Mouse (Mus musculus) thymus, adult 18-20 months (tissue): ENCODE data around the gene C1qtnf9.

Experiments
- DNase-seq, 2 experiments: peaks; one replicate each; pipeline ENCODE4 v3.0.0; 2022; ENCODE audit warnings: mixed read lengths in 2 of 2

The C1qtnf9 gene

DNA sequence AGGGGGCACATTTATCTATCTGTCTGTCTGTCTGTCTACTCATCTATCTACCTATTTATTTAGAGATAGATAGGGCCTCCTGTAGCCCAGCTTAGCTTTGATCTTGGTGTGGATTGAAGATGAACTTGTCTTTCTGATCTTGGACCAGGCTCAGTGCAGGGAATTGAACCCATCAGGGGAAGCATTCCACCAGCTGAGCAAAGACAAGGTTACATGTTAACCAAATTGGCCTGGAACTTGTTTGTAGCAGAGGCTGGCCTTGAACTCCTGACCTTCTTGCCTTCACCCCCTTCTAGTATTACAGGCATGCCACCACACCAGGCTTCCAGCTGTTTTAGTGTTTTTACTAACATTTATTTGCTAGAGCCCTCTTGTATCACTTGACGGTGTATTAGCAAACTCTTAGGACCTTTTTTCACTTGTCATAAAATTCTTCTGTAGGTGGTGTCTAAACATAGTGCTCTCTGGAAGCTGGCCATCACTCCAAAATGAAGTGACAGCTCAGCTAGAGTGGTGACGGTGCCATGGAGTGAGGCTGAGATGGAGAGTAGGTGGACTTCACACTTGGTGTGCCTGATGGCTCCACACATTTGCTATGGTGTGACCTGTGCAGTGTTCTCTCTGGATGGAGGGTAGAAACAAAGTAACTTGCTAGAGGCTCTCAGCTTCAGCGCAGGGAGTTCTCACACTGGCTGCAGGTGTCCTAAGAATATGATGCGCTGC is 28.8 kb downstream of the C1qtnf9 start:
- no peak for DNase-seq

DNA sequence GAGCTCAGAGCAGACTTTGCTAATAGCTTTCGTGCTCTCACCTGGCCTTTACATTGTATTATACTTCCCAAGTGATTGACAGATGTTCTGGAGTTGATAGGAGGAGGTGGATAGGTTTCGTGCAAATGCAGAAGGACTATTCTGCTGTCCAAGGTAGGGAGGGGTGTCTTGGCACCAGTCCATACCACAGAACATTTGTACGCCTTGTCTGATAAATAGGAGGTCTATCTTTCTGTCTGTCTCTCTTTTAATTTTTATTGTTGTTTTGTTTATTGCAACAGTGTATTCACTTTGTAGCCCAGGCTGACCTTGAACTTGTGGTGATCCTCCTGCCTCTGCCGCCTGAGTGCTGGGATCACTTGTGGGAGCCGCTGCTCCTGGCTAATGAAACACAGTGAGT is 29.7 kb downstream of the C1qtnf9 start:
- no peak for DNase-seq

DNA sequence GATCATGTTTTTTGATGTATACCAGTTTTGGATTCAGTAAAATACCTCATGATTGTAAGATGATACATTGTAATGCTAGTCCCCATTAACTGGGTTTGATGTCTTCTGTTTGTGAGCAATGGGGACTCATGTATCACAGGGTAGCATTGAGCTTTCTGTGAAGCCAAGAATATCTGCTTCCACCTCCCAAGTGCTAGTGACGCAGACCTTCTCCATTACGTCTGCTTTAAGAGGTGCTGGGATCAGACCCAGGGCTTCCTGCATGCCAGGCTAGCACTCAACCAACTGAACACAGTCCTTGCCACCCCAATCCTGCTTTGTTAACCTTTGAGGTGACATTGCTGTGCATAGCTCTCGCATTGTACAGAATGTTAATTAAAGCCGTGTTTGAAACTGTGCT is 30.8 kb downstream of the C1qtnf9 start:
- DNase-seq = no peak

DNA sequence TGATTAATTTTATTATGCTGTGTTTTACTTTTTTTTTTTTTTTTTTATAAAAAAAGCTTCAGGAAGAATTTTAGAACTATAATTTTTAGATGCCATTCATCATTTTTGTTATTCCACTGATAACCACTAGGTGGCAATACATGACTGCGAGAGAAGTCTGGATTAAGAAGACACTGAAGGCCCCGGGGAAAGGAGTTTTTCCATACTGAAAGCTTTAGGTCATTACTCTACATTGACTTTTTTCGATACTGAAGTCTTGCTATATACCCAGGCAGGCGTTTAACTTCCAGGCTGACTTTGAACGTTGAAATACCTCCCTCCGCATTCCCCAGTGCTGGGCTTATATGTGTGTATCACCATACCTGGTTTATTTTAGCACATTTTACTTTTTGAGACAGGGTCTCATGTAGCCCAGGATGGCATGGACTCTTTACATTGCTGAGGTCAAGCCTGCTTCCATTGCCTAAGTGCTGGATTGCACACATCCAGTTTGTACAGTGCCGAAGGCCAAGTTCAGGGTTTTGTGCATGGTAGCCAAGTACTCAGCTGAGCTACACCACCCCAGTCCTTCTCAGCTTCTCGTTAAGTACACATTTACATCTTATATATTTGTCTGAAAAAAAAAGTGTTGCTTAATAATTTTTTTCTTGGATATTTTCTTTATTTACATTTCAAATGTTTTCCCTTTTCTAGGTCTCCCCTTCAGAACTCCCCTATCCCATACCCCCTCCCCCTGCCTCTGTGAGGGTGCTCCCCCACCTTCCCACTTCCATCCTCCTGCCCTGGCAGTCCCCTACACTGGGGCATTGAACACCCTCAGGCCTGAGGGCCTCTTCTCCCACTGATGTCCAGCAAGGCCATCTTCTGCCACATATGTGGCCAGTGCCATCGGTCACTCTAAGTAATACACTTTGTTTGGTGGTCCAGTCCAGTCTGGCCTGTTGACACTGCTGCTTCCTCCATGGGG is 32.1 kb downstream of the C1qtnf9 start:
- DNase-seq = no peak

DNA sequence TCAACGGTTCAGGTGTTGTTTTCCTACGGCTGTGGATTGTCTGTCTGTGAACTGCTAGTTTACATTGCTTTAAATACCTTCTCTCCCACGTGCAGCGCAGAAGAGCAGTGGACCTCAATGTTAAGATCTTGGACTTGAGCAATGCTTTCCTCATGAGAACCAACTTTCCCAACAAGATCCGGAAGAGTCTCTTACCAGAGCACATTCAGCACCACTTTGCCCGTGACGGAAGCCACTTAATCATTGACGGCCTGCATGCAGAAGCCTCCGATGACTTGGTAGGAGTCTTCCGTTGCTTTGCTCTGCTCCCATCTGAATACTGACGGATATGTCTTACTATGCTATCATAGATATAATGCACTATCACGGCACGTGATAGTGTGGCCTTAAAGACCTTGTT is 34.1 kb downstream of the C1qtnf9 start:
- no peak for DNase-seq

DNA sequence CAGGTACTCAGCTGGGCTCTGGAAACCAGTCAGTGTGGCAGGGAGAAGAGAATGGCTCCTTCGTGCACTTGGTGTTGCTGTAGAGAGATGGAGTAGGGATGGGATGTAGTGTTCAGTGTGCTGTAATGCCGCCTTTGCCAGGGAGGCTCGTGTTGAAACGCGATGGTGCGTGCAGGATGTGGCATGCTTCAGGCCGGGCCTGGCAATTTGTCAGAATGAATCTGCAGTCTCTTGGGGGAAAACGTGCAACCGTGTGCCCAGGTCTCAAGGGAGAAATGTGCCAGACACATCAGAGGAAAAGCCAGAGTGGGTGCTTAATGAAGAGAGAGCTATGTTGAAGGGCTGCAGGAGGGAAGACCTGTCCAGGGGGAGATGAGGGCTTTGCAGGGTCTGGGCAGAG is 37.0 kb downstream of the C1qtnf9 start:
- no peak for DNase-seq

DNA sequence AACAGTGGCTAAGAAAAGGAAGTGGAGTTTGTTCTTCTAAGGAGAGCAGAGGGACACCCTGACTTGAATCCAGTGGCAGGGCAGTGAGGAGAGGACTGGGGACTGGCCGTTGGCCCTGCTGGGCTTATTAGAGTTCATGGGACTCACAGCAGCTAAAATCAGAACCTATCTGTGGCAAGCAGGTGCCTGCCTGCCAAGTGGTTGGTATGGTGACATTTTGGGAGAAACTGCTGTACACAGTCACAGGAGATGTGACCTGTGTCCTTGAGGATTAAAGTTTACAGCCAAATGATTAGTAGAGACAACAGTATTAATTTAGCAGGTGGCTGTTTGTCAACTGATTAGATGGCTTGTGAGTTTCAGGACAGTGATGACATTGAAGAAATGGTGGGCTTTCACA is 37.9 kb downstream of the C1qtnf9 start:
- DNase-seq = no peak

DNA sequence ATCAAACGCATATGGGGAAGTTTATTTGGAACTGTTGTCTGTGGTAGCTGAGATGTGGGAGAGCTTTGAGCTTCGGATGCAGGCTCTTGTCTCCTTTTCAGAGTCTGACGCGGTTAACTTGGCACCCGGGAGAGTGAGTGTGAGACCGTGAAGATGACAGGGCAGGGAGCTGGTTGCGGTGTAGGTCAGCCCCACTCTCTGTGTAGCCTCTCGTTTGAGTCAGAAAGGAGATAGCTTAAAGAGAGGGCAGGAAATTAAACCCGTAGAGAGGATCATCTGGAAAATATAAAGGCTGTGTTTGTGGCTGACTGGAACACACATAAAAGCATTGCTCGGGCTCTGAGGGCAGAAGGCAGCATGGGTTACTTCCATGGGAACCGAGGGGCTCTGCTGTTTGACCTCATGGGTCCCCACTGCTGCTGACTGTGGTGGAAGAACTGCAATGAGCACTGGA is 39.0 kb downstream of the C1qtnf9 start:
- DNase-seq = no peak

DNA sequence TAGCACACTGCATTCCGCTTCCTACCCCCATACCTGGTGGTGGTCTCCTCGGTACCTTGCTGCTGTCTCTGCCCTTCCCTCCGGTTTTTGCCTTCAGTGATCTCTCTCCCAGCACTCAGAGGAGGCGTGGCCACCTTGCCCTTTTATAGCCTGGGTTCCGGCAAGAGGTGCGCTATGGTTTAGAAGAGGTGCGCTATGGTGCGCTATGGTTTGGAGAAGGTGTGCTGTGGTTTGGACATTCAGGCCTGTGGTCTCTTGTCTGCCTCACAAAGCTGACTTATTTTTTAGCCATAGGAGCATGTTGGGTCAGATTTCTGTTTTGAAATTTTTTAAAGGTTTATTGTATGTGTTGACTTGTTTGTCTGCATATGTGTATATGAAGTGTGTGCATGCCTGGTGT is 41.9 kb downstream of the C1qtnf9 start:
- DNase-seq = no peak

DNA sequence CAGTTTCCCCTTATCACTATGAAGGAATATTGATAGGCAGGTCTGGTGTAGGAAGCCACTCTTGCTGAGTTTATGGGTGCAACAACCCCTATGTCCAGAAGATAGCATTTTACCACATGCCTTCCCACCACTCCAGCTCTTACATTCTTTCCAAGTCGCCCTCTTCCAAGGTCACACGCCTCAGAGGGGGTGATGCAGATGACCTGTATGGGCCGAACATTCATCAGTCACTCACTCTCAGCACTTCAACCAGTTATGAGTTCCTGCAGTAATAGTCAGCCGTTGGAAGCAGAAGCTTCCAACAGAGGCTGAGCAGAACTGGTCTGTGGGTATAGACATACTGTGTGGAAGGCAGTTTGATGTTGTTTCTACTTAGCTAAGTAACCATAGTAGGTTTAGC is 43.6 kb downstream of the C1qtnf9 start:
- DNase-seq = no peak

DNA sequence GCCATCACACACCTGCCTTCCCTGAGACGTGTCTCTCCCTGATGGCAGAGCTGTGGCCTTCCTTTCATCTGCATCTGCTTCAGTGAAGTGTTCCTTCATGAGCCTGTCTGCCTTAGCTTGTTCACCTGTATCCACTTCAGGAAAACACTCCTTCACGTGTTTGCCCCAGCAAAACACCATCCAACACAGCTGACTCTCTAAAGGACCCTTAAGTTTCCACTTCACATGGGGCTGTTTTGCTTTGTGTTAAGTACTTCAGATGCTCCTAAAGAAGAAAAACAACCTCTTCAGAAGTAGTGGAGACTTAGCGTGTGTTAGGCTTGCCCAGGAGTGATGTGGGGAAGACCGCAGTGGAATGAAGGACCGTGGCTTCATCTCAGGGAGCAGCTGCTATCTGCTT is 47.2 kb downstream of the C1qtnf9 start:
- DNase-seq = no peak

DNA sequence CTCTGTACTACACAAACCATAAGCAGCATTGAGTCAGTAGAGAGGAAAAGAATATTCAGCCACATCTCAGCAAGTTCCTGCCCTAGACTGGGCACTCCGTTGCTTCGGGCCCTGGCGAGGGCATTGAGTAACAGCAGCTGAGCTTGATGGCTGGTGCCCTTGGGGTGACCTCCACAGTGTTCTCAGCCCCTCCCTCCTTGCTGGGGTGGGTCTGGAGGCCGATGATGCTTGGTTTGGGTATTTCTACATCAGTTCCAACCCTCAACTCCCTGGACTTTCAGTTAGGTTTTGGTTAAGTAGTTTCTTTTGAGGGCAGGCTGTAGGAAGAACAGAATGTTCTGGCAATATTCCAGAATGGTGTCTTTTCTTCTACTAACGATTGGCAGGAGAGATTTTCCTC is 50.1 kb downstream of the C1qtnf9 start:
- no peak for DNase-seq

DNA sequence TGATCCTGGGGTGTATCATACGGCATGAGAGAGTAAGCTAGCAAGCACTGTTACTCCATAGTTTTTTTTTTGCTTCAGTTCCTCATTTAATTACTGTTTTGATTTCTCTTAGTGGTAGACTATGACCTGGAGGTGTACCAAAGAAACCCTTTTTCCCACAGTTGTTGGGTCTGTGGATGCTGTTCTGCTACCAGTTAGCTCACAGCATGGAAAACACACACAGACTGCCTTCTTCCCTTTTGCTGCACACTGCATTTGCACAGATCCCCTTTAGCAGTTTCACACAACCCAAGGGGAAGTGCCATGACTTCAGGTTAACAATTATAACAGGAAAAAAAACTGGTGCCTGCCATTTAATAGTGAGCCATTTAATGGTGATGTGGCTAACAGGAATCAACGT is 62.2 kb downstream of the C1qtnf9 start:
- no peak for DNase-seq
